Mouse (Mus musculus) CH12.LX (cell line): ENCODE results near the gene Dclk1.

ENCODE experiments used
- CTCF ChIP-seq, 2 experiments: IDR thresholded peaks in 1 of 2; conservative IDR thresholded peaks in 1 of 2; 2 replicates each; pipeline ENCODE4 v1.5.1; 2011 to 2012; ENCODE audit warnings: low read depth in 2 of 2, low read length in 2 of 2, improper control_type of control experiment in 1 of 2, inconsistent platforms in 1 of 2, mild to moderate bottlenecking in 1 of 2, moderate library complexity in 1 of 2
- ELF1 ChIP-seq: IDR thresholded peaks from 2 replicates; pipeline ENCODE4 v1.6.1; 2014; ENCODE audit warnings: low read depth, mild to moderate bottlenecking, inconsistent platforms, low read length, improper control_type of control experiment
- POLR2A ChIP-seq: IDR thresholded peaks from 2 replicates; pipeline ENCODE4 v1.6.1; 2011; ENCODE audit warnings: low read depth, mild to moderate bottlenecking, improper control_type of control experiment, low read length

GRCm38 (mm10) chr3:55396792-55397191 lies 154.6 kb downstream of the Dclk1 start:
- TF ChIP-seq POLR2A, result no peak
- no peak for TF ChIP-seq ELF1
- TF ChIP-seq CTCF (conservative IDR thresholded peaks at IDR 0.05 in 1 of 2, IDR thresholded peaks at IDR 0.05 in 1 of 2; ENCODE audit: low read depth in 2 of 2, low read length in 2 of 2), result no peak
